Mouse (Mus musculus) T-cell, adult 2 months (primary cell): Measurements from ENCODE around the gene Hoxa2.

Experiments used
- DNase-seq: peaks from one replicate; pipeline ENCODE4 v3.0.0; 2022; ENCODE audit warnings: low spot score

The Hoxa2 gene

GRCm38 (mm10) chr6:52164626-52165440 is at the start of gene Hoxa2:
TSS of gene Hoxa2 (minus strand) at chr6:52164831.
- DNase-seq, result no peak

- DNase-seq, result no peak
Observed at GRCm38 (mm10) chr6:52214271-52214670, 49.6 kb upstream of the Hoxa2 start.

DNA sequence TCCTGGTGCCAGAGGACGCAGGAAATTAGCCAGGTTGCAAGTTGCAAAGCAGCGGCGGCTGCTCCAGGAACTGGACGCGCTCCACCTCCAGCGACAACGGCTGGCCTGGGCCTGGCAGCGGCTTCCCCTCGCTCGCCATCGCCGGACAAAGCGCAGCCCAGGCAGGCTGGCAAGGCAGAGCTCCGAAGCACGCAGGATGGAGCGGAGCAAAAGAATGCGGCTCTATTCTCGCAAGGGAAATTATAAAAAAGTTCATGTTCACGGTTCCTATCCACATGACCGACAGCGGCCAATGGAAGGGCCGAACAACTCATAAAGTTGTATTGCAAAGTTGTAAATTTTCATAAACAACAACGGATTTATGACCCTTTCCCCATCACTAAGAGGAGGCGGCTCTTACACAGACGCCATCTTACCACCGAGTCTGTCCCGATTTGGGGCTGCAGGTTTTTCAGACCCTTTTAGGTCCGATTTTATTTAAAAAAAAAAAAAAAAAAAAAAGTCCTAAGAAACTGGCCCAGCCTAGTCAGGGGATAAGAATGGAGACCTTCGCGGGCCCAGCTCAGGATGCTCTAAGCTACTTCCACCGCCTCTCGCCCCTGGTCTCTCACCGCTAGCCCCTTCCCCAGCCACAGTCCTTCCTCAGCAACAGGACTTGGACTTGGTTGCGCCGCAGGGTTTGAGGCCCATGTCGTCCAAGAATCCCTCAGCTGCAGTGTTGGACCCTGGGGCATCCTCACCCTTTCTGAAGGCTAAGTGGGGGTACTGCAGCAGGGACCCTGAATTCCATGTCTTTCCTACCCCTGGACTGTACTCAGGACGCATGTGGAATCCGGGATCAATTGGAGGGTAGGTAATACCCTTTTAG is 48.7 kb upstream of the Hoxa2 start, which contains the start of the genes Hoxa3 and Gm28308:
Gene Hoxa3 (minus strand): TSS at position 218 of the 868 bp plus-strand sequence.
Gene Gm28308 (minus strand): TSS at position 221 of the 868 bp plus-strand sequence.
- no peak for DNase-seq

DNA sequence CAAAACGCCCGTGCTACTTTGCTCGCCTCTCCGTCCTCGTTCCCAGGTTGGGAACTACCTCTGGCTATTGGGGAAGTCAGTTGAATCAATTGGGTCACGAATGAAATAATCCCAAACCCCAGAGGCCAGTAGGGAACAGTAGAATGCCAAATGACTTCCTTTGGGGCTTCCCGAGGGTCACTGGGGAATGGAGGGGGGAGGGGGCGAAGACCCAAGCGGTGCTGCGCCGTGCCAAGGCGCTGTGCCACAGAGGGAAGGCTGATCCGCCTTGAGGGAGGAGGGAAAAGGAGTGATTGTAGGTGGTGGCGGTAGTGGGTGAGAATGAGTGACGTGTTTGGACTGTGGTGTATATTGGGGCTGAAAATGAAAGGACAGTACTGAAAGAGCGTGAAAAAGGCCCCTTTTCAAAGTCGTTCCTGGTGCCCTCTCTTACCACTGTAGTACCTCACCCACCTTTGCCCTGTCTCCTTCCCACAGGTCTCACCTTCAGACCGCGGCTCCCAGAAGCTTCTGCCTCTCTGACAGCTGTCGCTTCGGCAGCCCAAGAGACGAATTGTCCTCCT is 48.0 kb upstream of the Hoxa2 start:
- DNase-seq, result no peak

- no peak for DNase-seq
Observed at GRCm38 (mm10) chr6:52211961-52212360, 47.3 kb upstream of the Hoxa2 start.

GRCm38 (mm10) chr6:52211170-52211935 is 46.7 kb upstream of the Hoxa2 start:
- DNase-seq, result peak; percentile 69

- no peak for DNase-seq
Observed at GRCm38 (mm10) chr6:52209685-52210046, 45.0 kb upstream of the Hoxa2 start.

GRCm38 (mm10) chr6:52208868-52209684 is 44.4 kb upstream of the Hoxa2 start:
- DNase-seq, result no peak

GRCm38 (mm10) chr6:52208072-52208867 is 43.6 kb upstream of the Hoxa2 start, which contains the start of gene Hoxa6:
TSS of gene Hoxa6 (minus strand) at chr6:52208722.
- no peak for DNase-seq

- no peak for DNase-seq
Observed at GRCm38 (mm10) chr6:52207684-52207976, 43.0 kb upstream of the Hoxa2 start.

DNA sequence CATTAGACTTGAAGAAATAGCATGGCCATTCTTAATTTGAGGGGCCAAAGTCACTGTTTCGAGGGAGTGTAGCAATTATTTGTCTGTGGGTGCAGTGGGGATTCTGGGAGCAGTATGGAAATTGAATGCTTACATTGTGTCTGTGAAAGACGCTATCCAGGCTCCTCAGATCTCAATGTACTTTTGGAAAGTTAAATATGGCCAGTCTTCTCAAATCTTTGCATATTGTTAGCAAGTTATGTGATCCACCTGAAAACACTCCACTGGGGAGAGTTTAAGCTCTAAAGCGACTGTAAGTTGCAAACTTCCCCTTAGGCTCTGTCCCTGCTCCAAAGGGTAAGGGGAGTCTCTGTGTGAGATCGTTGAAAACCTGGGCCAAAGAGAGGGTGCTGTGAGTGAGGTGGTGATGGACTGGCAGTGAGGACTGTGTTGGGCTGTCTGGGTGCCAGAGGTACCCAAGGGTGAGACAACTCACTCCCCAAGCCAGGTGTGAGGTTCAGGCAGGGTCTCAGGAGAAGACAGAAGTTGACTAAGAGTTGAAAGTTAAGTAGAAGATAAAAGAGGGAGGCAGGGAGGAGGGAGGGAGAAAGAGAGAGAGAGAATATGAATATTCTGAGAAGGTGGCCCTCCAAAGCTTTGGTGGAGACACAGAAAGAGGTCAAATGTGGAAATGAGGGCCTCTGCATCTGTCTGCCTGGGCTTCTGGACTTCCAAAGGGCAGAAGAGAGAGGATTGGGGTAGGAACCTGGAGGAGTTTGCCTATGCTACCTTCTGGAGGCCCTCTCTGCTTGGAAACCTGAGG is 42.5 kb upstream of the Hoxa2 start:
- DNase-seq, result no peak

DNA sequence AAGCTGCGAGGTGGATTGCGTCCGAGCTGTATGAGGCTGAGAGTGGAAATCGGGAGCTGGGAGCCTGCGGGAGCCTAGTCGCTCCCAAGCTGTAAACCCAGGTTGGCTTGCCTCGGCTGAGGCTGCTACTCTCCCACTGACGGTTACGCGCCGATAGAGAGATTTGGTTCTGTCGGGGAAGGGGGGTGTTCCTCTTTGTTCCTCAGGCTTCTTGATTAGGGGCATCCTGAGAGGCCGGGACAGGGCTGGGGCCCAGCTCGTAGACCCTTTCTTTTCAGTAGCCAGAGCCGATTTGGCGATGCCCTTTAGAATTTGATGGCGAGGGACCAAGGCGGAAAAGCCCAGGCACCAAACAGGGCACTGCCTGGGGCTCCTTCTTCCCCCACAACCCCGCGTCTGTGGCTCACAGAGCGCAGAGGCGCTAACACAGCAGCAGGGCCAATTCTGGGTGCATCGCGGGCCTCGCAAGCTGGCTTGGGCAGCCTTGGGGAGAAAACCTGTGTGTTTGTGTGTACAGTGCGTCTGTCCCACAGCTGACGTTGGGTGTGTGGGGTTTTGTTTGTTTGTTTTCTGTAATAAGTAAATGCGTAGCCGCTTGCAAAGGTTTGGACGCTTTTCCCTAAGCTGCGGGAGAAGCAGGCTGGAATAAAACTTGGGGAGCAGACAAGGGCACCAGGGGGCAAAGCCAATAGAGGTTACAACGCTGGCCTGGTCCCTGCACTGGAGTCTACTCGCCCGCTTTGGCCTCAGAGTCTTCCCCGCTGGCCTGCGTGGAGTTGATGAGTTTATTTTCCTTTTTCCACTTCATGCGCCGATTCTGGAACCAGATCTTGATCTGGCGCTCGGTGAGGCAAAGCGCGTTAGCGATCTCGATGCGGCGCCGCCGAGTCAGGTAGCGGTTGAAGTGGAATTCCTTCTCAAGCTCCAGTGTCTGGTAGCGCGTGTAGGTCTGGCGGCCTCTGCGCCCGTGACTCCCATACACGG is 41.3 kb upstream of the Hoxa2 start:
- no peak for DNase-seq

DNA sequence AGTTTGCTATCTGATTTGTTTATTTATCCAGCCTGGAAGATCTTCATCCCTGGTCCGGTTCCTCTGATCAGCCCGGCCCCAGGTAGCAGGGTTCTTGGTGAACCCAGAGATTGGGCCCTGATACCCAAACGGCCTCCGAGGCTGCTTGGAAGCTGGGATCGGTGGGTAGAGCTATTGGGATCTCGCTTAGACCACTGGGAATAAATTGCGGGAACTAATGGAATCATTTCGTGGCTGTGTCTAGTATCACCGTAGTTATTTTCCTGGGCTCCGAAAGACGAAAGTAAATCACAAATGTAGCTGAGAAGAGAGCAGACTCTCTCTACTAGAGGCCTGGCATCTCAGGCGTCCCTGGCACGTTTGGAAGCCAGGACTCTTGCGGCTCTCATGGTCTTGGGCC is 40.6 kb upstream of the Hoxa2 start:
- DNase-seq, result no peak

DNA sequence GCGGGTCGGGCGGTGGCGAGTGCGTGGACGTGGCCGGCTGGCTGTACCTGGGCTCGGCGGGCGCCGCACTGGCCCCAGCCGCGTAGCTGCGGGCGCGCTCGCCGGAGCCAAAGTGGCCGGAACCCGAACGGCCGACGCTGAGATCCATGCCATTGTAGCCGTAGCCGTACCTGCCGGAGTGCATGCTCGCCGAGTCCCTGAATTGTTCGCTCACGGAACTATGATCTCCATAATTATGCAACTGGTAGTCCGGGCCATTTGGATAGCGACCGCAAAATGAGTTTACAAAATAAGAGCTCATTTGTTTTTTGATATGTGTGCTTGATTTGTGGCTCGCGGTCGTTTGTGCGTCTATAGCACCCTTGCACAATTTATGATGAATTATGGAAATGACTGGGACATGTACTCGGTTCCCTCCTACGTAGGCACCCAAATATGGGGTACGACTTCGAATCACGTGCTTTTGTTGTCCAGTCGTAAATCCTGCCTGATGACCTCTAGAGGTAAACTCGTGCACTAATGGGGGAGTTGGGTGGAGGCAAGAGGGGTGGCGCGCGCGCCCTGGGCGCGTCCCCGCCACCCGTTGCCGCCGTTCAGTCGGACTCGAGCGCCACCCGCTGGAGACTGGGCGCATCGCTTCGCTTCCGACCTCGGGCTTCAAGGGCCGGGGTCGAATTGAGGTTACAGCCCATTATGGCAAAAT is 39.6 kb upstream of the Hoxa2 start, which contains the start of gene Hoxa5:
Gene Hoxa5 (minus strand): TSS at position 538 of the 703 bp plus-strand sequence.
- no peak for DNase-seq

DNA sequence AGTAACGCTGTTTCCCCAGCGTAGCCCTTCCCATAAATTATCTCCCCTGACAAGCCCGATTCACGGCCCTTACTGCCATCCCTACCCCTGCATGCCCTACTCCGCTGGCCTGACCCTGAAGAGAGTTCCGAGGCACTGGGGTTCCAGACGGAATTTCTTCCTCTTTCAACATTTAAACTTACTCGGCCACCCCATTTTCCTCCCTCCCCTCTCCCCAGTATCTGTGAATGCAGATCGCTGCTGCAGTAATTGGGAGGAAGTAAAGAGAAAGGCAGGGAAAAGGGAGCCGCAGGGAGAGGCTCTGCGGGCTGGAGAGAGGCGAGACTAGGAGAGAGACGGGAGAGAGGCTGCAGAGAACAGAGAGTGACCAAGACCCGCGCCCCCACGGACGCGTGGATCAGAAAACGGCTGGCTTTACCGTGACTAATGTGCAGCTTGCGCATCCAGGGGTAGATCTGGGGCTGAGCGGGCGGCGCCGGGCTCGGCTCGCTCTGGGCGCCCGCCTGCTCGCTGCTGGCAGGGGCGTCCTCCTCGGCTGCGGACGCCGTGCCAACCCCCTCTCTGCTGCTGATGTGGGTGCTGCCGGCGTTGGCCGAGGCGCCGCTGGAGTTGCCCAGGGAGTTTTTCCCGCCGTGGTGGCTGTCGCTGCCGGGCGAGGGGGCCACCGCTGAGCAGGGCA is 38.9 kb upstream of the Hoxa2 start:
- no peak for DNase-seq

DNA sequence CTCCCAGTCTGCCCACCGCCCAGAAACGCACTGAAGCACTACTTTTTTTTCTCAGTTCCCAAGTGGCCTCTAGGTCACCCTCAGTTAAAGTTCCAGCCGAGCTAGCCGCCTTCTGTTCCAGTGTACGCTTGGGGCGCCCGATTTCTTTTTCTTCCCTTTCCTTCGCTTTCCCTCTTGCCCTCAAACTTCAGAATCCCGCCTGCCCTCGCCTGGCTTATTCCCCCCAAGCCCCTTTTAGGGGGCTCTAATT is 38.4 kb upstream of the Hoxa2 start:
- no peak for DNase-seq
